Mouse (Mus musculus) kidney, postnatal 25 days (tissue): ENCODE measurements around the gene Mrps5.
"Not testable (repeated sequence)": the region's sequence is repeated elsewhere in the genome, so short reads cannot be mapped to it uniquely, and the experiment has no call there.

Experiments
- DNase-seq, 2 experiments: peaks; one replicate each; pipeline ENCODE4 v3.0.0; 2021; ENCODE audit warnings: mixed read lengths in 2 of 2

Gene Mrps5

DNA sequence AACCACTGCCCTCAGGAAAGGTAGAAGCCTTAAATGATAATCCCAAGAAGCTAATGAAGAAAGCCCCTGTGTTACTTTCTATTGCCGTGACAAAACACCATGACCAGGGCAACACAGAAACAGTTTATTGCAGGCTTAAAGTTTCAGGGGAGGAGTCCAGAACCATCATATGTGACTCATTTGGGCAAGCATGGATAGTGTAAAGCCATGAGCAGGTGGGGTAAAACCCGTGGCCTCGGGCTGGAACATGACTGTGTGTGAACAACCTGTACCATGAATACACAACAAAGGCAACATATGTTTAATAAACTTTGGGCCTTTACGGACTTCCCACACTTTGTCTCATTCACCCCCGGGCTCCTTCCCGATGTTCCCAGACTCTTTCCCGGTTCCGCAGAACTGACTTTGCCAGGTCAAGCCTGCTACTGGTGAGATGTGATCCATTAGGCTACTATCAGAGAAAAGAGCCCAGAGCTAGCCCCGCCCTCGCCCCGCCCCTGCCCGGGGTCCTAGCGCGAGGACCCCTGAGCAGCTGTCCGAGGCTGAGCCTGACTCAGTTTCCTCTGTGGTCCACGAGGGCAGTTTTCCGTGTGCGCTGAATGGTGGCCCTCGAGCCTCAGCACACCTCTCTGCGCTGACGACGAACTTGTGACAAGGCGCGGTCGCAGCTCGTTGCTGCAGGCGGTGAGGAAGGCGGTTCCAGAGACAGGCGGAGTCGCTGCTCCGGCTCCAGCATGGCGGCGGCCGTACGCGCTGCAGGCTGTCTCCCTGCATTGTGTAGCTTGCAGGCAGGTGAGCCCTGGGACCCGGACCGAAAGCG is at the start of gene Mrps5, which contains the start of gene Zfp661:
Gene Mrps5, plus strand, starts transcription at position 529 of the 820 bp plus-strand sequence.
Gene Zfp661, minus strand, starts transcription at position 401 of the 820 bp plus-strand sequence.
- DNase-seq: peak; percentile 88 to 91

GRCm38 (mm10) chr2:127537548-127537947 is 49.5 kb upstream of the Mrps5 start:
- DNase-seq: no peak

GRCm38 (mm10) chr2:127539494-127539893 is 47.5 kb upstream of the Mrps5 start:
- DNase-seq: peak in 1 of 2 experiments; percentile 28

GRCm38 (mm10) chr2:127541185-127541584 is 45.8 kb upstream of the Mrps5 start, which contains the start of gene Prom2:
TSS of gene Prom2 (minus strand) at chr2:127541467.
- DNase-seq: peak; percentile 54 to 81

- DNase-seq: no peak
Observed at GRCm38 (mm10) chr2:127541697-127542096, 45.3 kb upstream of the Mrps5 start.

DNA sequence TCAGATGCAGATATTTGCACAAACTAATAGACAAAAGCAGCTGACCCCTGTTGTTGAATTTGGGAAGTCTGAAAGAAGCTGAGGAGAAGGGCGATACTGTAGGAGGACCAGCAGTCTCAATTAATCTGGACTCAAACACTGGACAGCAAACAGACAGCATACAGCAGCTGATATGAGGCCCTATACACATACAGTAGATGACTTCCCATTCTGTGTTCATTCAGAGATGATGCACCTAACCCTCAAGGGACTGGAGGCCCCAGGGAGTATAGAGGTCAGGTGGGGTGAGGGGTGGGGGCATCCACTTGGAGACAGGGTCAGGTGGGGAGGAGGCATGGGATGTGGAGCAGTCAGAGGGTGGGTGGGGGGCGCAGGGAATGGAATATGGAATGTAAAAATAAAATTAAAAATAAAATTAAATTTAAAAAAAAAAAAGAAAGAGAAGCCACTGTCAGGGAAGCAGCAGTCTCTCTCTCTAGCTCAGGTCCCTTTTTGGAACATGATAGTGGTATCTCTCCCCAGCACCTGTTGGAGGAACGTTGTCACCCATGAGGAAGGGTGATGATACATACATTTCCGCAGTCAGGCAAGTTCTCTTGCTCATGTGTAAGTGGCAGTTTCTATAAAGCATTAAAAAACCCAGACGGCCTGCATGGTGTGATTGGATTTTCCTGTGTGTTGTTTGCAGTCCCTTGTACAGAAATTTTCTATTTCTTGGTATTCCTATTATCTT is 38.5 kb upstream of the Mrps5 start:
- DNase-seq: no peak

DNA sequence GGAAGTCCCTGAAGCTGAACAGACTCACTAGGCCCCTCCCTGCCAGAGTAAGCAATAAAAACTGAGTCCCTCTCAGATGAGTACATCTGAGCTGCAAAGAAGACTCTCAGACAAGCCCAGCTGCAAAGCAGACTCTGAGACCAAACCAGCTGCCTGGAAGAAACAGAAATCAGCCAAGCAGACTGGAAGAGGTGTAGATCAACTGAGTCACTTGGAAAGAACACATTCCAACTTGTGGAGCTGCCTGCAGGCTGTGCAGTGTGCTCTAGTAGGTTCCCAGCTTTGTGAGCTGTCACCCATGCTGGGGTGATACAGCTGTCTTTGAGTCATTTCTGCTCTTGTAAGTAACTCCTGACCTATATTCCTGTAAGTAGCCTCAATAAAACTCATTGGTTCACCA is 37.3 kb upstream of the Mrps5 start:
- no peak for DNase-seq

DNA sequence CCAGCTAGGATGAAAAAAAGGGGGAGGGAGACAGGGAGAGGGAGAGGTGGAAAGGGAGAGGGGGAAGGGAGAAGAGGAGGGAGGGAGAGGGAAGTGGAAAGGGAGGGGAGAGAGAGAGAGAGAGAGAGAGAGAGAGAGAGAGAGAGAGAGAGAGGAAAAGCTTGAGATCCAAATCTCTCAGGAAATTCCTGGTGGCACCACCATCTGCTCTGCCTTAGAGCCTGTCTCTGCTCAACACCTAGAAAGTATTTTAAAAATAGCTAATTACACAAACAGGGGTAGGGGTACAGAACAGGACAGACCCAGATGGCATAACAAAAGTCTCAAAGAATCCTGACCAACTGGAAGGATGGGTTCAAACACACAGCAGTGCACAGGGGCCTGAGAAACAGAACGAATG is 36.6 kb upstream of the Mrps5 start:
- DNase-seq: no peak

GRCm38 (mm10) chr2:127551078-127551477 is 35.9 kb upstream of the Mrps5 start:
- DNase-seq: peak; percentile 22 to 40

DNA sequence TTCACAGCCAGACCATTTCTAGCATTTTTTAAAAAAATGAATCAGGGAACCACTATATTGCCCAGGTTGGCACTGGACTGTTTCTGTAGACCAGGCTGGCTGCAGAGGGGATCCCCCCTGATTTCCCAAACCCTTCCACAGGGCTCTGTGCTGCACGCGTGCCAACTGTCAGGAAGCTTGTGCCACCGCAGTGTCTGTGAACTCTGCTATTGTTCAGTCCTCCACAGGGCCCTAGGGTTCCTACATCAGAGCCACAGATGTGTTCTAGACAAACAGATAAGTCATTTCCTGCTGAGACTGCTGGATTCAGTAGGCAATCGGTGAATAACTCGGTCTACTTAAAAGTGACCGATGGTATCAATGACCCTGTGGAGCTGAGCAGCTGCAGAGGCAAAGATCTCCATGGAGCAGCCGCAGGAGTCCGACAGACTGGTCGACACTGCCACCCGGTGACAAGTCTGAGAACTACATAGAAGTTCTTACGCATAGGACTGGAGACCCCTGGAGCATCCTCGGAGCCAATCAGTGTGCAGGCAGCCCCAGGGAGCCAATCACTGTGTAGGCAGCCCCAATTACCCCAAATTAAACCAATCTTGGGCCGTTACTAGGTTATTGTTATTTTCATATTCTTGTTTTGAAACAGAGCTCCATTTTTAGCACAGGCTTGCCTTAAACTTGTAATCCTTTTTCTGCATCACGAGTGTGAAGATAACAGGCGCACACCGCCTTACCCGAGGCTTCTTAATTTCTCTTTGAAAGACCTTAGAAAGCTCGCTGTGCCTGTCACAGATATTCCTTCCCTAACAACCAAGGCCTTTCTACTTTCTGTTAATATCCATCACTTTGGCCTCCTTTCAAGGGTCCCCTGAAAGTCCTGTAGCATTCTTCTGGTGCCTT is 27.7 kb upstream of the Mrps5 start:
- DNase-seq: peak; percentile 81 to 89

DNA sequence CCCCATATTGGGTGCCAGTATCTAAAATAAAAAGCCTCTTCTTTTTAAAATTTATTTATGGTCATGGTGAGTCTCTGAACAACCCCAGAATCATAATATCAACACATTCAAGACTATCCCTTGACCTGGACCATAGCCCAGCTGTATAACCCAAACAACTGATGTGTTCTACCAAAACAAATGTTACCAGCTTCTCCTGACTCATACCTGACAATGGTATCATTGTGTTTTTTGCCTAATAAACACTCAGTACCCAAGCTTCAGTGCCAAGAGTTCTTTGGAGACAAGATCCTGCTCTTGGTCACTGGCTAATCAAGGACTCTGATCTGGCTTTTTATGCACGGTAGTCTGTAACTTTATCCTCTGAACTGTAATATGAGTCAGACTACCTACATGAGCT is 13.7 kb upstream of the Mrps5 start:
- DNase-seq: no peak

GRCm38 (mm10) chr2:127584436-127584858 is 2.6 kb upstream of the Mrps5 start:
- peak; percentile 96 to 98 for DNase-seq

DNA sequence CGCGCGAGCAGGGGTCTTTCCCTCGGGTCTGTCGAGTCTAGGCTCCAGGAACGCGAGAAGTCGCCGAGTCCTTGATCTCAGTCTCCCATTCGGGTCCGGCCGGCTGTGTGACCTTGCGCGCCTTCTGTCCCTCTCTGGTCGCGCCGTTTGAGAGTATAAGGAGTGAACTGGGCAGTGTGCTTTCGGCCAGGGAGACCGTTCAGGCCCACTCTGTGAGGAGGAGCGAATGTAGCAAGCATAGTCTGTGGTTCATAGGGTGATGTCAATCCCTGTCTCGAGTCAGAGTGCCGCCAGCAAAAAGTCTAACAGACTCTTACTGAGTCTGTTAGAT is 457 bp downstream of the Mrps5 start:
- DNase-seq: no peak

DNA sequence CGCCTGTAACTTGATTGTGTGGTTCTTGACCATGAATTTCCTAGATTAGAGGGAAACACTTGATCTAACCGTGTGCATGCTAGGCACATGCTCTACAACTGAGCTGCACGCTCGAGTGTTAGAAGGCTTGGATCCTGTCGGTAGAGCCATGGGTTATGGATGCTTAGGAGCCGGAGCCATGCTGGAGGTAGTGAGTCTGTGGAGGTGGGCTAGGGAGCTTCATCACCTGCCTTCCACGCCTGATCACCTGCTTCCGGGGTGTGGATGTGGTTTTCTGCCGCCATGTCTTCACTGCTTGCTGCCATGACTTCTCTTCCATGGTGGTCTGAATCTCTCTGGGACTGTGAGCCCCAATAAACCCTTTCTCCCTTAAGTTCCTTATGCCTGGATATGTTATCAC is 1.9 kb downstream of the Mrps5 start:
- no peak for DNase-seq

DNA sequence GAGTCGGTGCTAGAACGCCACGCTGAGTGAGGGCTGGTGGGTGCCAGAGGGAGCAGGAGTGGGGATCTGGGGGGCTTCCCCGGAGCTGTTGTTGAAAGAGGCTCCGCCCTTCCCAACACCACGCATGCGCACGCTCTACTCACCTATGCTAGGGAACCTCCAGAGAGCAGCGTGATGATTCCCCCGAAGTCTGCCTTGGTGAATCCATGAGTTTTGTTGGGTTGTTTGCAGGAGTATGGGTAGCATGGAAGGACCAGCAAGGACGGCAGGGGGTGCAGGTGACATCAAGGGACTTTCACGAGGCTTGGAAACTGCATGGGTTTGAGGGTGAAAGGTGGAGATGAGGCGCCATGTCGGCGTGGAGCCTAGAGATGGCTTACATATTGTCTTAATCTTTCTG is 3.2 kb downstream of the Mrps5 start:
- peak in 1 of 2 experiments; percentile 18 for DNase-seq

DNA sequence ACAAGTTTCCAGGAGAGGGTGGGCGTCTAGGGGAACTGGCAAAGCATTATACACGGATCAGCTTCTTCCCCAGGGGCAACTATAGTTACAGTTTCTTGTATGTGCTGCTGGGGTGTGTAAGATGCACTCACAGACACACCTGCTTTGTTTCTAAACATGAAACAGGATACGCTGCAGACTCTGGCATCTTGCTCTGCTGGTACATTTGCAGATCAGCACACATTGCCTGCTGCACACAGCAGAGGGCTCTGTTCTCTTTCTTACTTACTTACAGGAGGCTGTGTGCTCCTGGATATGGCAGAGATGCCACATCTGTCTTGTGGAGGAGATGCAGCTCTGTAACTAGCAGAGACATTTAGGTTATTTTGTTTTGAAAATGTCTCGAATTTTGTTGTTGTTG is 3.8 kb downstream of the Mrps5 start:
- DNase-seq: peak in 1 of 2 experiments; percentile 36

DNA sequence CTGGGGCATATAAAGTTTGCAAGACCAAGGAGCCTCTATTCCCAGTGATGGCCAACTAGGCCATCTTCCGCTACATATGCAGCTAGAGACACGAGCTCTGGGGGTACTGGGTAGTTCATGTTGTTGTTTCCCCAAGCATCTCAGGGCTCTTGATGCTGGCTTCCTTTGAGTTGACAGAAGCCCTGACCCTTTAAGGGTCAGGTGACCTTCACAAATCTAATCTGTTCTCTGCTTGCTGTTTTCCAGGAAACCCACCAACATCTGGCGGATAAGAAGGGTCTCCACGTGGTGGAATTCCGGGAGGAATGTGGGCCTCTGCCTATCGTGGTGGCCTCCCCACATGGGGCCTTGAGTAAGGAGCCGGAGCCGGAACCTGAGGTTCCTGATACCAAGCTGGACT is 16.4 kb downstream of the Mrps5 start:
- DNase-seq: not testable (repeated sequence)

- no peak for DNase-seq
Observed at GRCm38 (mm10) chr2:127605203-127605602, 18.2 kb downstream of the Mrps5 start.

DNA sequence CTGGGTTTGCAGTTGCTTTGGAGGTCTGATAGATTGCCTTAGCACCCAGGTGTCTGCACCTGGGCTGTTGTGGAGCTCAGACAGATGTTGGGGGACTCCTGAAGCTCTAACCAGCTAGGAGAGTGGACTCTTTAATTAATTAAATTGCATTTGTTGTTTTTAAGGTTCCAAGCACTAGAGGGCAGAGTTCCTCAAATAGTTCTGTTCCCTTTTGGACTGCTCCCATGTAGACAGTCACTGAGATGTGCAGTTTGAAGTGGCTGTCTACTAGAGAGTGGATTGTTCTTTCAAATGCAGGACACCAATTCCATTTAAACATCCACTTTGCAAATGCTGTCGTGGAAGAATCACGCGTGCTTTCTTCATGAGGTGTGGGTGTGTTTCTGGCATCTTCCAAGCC is 21.2 kb downstream of the Mrps5 start:
- peak in 1 of 2 experiments; percentile 28 for DNase-seq

DNA sequence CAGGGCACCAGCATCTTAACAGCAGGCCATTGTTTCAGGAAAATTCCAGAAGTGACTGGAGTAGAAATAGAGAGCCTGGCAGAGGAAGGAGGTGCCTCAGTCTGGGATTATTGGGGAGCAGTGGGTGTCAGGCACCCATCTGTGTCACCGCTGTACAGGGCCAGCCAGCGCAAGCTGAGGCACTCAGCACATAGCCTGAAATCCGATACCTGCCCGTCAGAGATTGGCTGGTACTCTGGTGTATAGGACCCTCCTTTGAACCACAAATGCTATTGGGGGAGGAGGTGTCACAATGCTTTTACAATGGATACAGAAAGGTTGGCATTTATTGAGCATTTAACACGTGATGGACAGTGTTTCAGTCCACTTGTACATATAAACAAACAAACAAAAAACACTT is 22.0 kb downstream of the Mrps5 start:
- DNase-seq: peak in 1 of 2 experiments; percentile 51

DNA sequence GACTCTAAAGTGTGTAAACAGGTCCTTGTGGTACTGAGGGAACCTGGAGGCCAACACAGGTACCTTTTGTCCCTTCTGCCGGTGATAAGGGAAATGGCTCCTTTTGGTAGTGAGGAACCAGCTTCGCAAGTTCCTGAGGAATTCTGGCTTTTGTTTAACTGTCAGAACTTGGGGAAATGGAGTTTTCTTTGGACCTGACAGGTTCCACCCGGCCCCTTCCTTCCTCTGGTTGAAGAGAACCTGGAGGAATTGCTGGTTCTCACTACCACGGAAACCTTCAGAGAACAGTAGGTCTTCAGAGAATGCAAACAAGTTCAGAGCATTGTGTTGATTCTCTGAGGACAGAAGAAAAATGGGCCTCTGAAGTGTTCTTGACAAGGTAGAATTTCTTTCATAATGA is 24.4 kb downstream of the Mrps5 start:
- peak in 1 of 2 experiments; percentile 47 for DNase-seq

DNA sequence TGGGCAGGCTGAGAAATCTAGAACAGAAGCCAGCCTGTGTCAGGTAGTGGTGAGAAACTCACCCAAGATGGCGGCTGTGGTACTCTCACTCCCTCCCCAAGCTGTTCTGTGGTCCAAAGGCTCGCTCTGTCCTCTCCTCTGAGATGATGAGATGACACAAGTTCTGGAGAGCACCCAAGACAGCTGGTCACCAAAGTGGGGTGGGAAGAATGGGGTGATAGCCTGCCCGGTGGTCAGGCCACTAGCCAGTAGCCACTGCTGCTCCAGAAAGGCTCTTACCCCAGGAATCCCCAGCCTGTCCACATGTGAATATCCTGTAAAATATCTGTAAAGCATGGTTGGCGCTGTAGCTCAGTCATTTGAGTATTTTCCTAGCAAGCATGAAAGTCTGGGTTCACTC is 25.3 kb downstream of the Mrps5 start:
- DNase-seq: peak in 1 of 2 experiments; percentile 10

DNA sequence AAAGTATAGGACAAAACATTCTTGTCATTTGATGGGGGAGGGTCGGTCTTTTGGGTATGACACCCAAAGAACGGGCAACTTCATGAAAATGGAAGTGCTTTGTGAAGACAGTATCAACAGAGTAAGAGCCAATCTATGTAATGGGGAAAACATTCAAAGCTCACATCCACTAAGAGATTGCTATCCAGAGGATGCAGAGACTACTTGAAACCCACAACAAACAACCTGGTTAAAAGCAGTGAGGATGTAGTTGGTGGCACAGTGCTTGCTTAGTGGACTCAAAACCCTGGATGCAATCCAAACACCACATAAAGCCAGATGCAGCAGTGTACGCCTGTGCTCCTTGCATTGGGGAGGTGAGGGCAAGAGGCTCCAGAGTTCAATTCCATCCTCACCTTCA is 32.3 kb downstream of the Mrps5 start:
- no peak for DNase-seq
